Mouse (Mus musculus) 416B (cell line): ENCODE results near the gene 2010300C02Rik.
A peak's percentile ranks its signal among the peaks of the same experiment; 100 is the strongest.

Experiments used
- DNase-seq: peaks from one replicate; pipeline ENCODE4 v3.0.0; 2011; ENCODE audit warnings: low read depth

Gene 2010300C02Rik

GRCm38 (mm10) chr1:37572528-37573272 is 147.2 kb downstream of the 2010300C02Rik start:
- no peak for DNase-seq

GRCm38 (mm10) chr1:37568379-37568778 is 151.5 kb downstream of the 2010300C02Rik start:
- DNase-seq: no peak

- peak; percentile 9 for DNase-seq
Measured at GRCm38 (mm10) chr1:37566754-37567153, 153.1 kb downstream of the 2010300C02Rik start.

- DNase-seq: no peak
Measured at GRCm38 (mm10) chr1:37566344-37566743, 153.5 kb downstream of the 2010300C02Rik start.

- DNase-seq: no peak
Measured at GRCm38 (mm10) chr1:37565396-37565795, 154.5 kb downstream of the 2010300C02Rik start.

- peak; percentile 33 for DNase-seq
Measured at GRCm38 (mm10) chr1:37561955-37562354, 157.9 kb downstream of the 2010300C02Rik start.
